Mouse (Mus musculus) spleen, postnatal 14 days (tissue): ENCODE measurements around the gene Mid1.

ENCODE experiments used
- DNase-seq, 2 experiments: peaks; one replicate each; pipeline ENCODE4 v3.0.0; 2021 to 2022; ENCODE audit warnings: low spot score in 2 of 2

The Mid1 gene

GRCm38 (mm10) chrX:169685131-169685530 is at the start of gene Mid1:
TSS of gene Mid1 (plus strand) at chrX:169685199.
- no peak for DNase-seq

- DNase-seq, result no peak
These were observed 11.9 kb upstream of the Mid1 start for GRCm38 (mm10) chrX:169673056-169673455.

- DNase-seq, result no peak
These were observed 8.7 kb upstream of the Mid1 start for GRCm38 (mm10) chrX:169676313-169676712.

GRCm38 (mm10) chrX:169685731-169686130 is 732 bp downstream of the Mid1 start:
- no peak for DNase-seq

- DNase-seq, result no peak
These were observed 6.2 kb downstream of the Mid1 start for GRCm38 (mm10) chrX:169691217-169691616.

GRCm38 (mm10) chrX:169691675-169692074 is 6.7 kb downstream of the Mid1 start:
- DNase-seq, result no peak

GRCm38 (mm10) chrX:169692225-169692909 is 7.4 kb downstream of the Mid1 start:
- DNase-seq, result no peak

GRCm38 (mm10) chrX:169704016-169704602 is 19.1 kb downstream of the Mid1 start:
- DNase-seq, result no peak

- no peak for DNase-seq
These were observed 38.5 kb downstream of the Mid1 start for GRCm38 (mm10) chrX:169723511-169723910.

- DNase-seq, result no peak
These were observed 50.5 kb downstream of the Mid1 start for GRCm38 (mm10) chrX:169735387-169735969.

GRCm38 (mm10) chrX:169758001-169758400 is 73.0 kb downstream of the Mid1 start:
- no peak for DNase-seq

GRCm38 (mm10) chrX:169779535-169779934 is 94.5 kb downstream of the Mid1 start, which contains the start of gene 4933400A11Rik:
TSS of gene 4933400A11Rik (minus strand) at chrX:169779635.
- DNase-seq, result no peak

- no peak for DNase-seq
These were observed 104.7 kb downstream of the Mid1 start for GRCm38 (mm10) chrX:169789702-169790101.

- DNase-seq, result no peak
These were observed 107.9 kb downstream of the Mid1 start for GRCm38 (mm10) chrX:169792879-169793278.

- DNase-seq, result no peak
These were observed 109.4 kb downstream of the Mid1 start for GRCm38 (mm10) chrX:169794421-169794820.

GRCm38 (mm10) chrX:169794831-169795311 is 109.9 kb downstream of the Mid1 start:
- DNase-seq, result no peak

GRCm38 (mm10) chrX:169797148-169797547 is 112.1 kb downstream of the Mid1 start:
- no peak for DNase-seq

- DNase-seq, result no peak
These were observed 114.1 kb downstream of the Mid1 start for GRCm38 (mm10) chrX:169798987-169799680.

- DNase-seq, result no peak
These were observed 115.2 kb downstream of the Mid1 start for GRCm38 (mm10) chrX:169800238-169800637.

GRCm38 (mm10) chrX:169805791-169806190 is 120.8 kb downstream of the Mid1 start:
- no peak for DNase-seq

- no peak for DNase-seq
These were observed 122.7 kb downstream of the Mid1 start for GRCm38 (mm10) chrX:169807744-169808143.

- DNase-seq, result no peak
These were observed 126.3 kb downstream of the Mid1 start for GRCm38 (mm10) chrX:169811318-169811717.
